Mouse (Mus musculus): ENCODE measurements around the gene Borcs8. TPM values are rescaled to one million over a fixed set of nuclear protein-coding genes. Genes with fewer than 3 reads are reported as not detected.

Gene Borcs8
- polyA plus RNA-seq, 1 experiment from 2014 or later, result 34.6 TPM

DNA sequence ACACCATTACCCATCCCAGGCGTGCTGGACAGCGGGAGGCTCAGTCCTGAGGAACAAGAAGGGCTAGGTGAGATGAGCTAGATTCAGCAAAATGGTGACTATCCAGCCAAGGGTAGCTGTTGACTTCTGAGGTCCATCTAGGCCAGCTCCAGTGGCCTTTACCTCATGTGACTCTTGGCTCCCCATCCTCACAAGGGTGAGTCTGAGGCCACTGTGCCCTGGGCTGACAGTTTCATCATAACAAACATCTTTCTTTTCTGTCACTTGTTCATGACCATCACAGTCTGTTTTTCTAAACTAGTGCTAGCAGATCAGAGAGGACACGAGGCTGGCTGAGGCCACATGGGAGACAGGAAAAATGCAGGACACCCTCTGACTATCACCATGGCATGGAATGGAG is 54.9 kb downstream of the Borcs8 start:
- H3K4me3 ChIP-seq (replicated peaks), result no peak overlapping the region
- H3K27ac ChIP-seq, result no peak overlapping the region
- no peaks in the 10 kb centered on the region for H3K36me3 ChIP-seq
- ATAC-seq, result no peak
- 79% methylated on average over 3 of the region's 3 CpGs for WGBS
- H3K4me2 ChIP-seq (replicated peaks), result no peak overlapping the region
- H3K4me1 ChIP-seq (replicated peaks), result peaks cover 15% of the 10 kb centered on the region; the same call in 1 of the 2 replicates
- H3K27me3 ChIP-seq (replicated peaks), result no peaks in the 10 kb centered on the region
- H3K9me3 ChIP-seq, result no peaks in the 10 kb centered on the region
- no peak overlapping the region for H3K9ac ChIP-seq

DNA sequence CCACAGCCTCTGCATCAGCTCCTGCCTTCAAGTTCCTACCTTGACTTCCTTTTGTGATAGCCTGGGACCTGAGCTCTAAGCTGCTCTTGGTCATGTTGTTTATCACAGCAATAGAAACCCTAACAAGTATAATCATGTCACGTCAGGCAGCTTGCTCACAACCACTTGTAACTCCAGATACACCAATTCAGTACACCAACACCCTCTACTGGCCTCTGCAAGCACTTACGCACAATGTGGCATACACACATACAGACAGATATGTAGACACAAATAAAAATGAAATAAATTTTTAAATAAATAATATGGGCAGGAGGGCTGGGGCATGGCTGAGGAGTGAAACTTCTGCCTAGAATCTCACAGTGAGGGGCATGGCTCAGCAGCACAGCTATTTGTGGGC is 56.5 kb downstream of the Borcs8 start:
- H3K9me3 ChIP-seq, result no peaks in the 10 kb centered on the region
- H3K27ac ChIP-seq, result no peak overlapping the region
- ATAC-seq, result no peak
- H3K4me3 ChIP-seq (replicated peaks), result no peak overlapping the region
- peaks cover 19% of the 10 kb centered on the region; the same call in 1 of the 2 replicates for H3K4me1 ChIP-seq (replicated peaks)
- H3K27me3 ChIP-seq (replicated peaks), result no peaks in the 10 kb centered on the region
- H3K36me3 ChIP-seq, result no peaks in the 10 kb centered on the region
- WGBS, result 77% methylated on average over 2 of the region's 2 CpGs
- no peak overlapping the region for H3K9ac ChIP-seq
- no peak overlapping the region for H3K4me2 ChIP-seq (replicated peaks)

Other genes with a start within 250 kb of the Borcs8 start
- 2.8 and 3.4 TPM in 2 replicates for gene Tssk6, start 237.3 kb upstream of the Borcs8 start, polyA plus RNA-seq (2015; fragmentation: Nextera tagmentation; extraction: Ambion mirVana)
- gene Ndufa13, start 236.9 kb upstream of the Borcs8 start, polyA plus RNA-seq (2015; fragmentation: Nextera tagmentation; extraction: Ambion mirVana), result 212 and 213 TPM in 2 replicates
- 3.9 and 4.2 TPM in 2 replicates for gene Yjefn3, start 236.8 kb upstream of the Borcs8 start, polyA plus RNA-seq (2015; fragmentation: Nextera tagmentation; extraction: Ambion mirVana)
- gene Gatad2a, start 143.1 kb upstream of the Borcs8 start, polyA plus RNA-seq (2015; fragmentation: Nextera tagmentation; extraction: Ambion mirVana), result 51.2 and 54.7 TPM in 2 replicates
- 43.1 and 46.4 TPM in 2 replicates for gene Mau2, start 96.8 kb upstream of the Borcs8 start, polyA plus RNA-seq (2015; fragmentation: Nextera tagmentation; extraction: Ambion mirVana)
- 36.3 and 37.5 TPM in 2 replicates for gene Sugp1, start 96.7 kb upstream of the Borcs8 start, polyA plus RNA-seq (2015; fragmentation: Nextera tagmentation; extraction: Ambion mirVana)
- gene Tm6sf2, start 66.6 kb upstream of the Borcs8 start, polyA plus RNA-seq (2015; fragmentation: Nextera tagmentation; extraction: Ambion mirVana), result 42.8 and 52.6 TPM in 2 replicates
- 0.06 and 0.11 TPM in 2 replicates for gene Hapln4, start 56.0 kb upstream of the Borcs8 start, polyA plus RNA-seq (2015; fragmentation: Nextera tagmentation; extraction: Ambion mirVana)
- gene Ncan, start 18.6 kb upstream of the Borcs8 start, polyA plus RNA-seq (2015; fragmentation: Nextera tagmentation; extraction: Ambion mirVana), result 1.6 and 1.7 TPM in 2 replicates
- gene Nr2c2ap, start 8.2 kb upstream of the Borcs8 start, polyA plus RNA-seq (2015; fragmentation: Nextera tagmentation; extraction: Ambion mirVana), result 47.4 and 48.9 TPM in 2 replicates
- 11.7 and 12.3 TPM in 2 replicates for gene Rfxank, start 345 bp upstream of the Borcs8 start, polyA plus RNA-seq (2015; fragmentation: Nextera tagmentation; extraction: Ambion mirVana)
- 0.11 TPM in 1 of 2 replicates, not detected in the other for gene Mef2b, start 212 bp downstream of the Borcs8 start, polyA plus RNA-seq (2015; fragmentation: Nextera tagmentation; extraction: Ambion mirVana)
- 55.7 and 64.3 TPM in 2 replicates for gene Tmem161a, start 32.9 kb downstream of the Borcs8 start, polyA plus RNA-seq (2015; fragmentation: Nextera tagmentation; extraction: Ambion mirVana)
- gene Slc25a42, start 72.8 kb downstream of the Borcs8 start, polyA plus RNA-seq (2015; fragmentation: Nextera tagmentation; extraction: Ambion mirVana), result 5.8 and 6.0 TPM in 2 replicates
- 20.6 and 23.0 TPM in 2 replicates for gene Sugp2, start 94.7 kb downstream of the Borcs8 start, polyA plus RNA-seq (2015; fragmentation: Nextera tagmentation; extraction: Ambion mirVana)
- gene Armc6, start 95.0 kb downstream of the Borcs8 start, polyA plus RNA-seq (2015; fragmentation: Nextera tagmentation; extraction: Ambion mirVana), result 25.4 and 26.4 TPM in 2 replicates
- gene Homer3, start 143.3 kb downstream of the Borcs8 start, polyA plus RNA-seq (2015; fragmentation: Nextera tagmentation; extraction: Ambion mirVana), result 27.7 and 31.5 TPM in 2 replicates
- gene Ddx49, start 163.0 kb downstream of the Borcs8 start, polyA plus RNA-seq (2015; fragmentation: Nextera tagmentation; extraction: Ambion mirVana), result 45.8 and 52.7 TPM in 2 replicates
- gene Cope, start 163.0 kb downstream of the Borcs8 start, polyA plus RNA-seq (2015; fragmentation: Nextera tagmentation; extraction: Ambion mirVana), result 331 and 429 TPM in 2 replicates
- 3.6 TPM in 2 replicates for gene Cers1, start 176.3 kb downstream of the Borcs8 start, polyA plus RNA-seq (2015; fragmentation: Nextera tagmentation; extraction: Ambion mirVana)
- gene Gdf1, start 190.3 kb downstream of the Borcs8 start, polyA plus RNA-seq (2015; fragmentation: Nextera tagmentation; extraction: Ambion mirVana), result 0.38 and 1.4 TPM in 2 replicates
- gene Upf1, start 213.8 kb downstream of the Borcs8 start, polyA plus RNA-seq (2015; fragmentation: Nextera tagmentation; extraction: Ambion mirVana), result 14.6 and 15.7 TPM in 2 replicates
- gene Comp, start 234.1 kb downstream of the Borcs8 start, polyA plus RNA-seq (2015; fragmentation: Nextera tagmentation; extraction: Ambion mirVana), result 0.39 and 0.82 TPM in 2 replicates

Data from intestine, embryonic 15.5 days (tissue).